Mouse (Mus musculus): ENCODE results near the gene Galm. TPM values are rescaled to one million over a fixed set of nuclear protein-coding genes. Genes with fewer than 3 reads are reported as not detected.
A peak's percentile ranks its signal among the peaks of the same experiment; 100 is the strongest.
"Not testable (repeated sequence)": the region's sequence is repeated elsewhere in the genome, so short reads cannot be mapped to it uniquely, and the experiment has no call there.

Galm gene
- polyA plus RNA-seq, 1 experiment from 2014 or later = 8.6 TPM

DNA sequence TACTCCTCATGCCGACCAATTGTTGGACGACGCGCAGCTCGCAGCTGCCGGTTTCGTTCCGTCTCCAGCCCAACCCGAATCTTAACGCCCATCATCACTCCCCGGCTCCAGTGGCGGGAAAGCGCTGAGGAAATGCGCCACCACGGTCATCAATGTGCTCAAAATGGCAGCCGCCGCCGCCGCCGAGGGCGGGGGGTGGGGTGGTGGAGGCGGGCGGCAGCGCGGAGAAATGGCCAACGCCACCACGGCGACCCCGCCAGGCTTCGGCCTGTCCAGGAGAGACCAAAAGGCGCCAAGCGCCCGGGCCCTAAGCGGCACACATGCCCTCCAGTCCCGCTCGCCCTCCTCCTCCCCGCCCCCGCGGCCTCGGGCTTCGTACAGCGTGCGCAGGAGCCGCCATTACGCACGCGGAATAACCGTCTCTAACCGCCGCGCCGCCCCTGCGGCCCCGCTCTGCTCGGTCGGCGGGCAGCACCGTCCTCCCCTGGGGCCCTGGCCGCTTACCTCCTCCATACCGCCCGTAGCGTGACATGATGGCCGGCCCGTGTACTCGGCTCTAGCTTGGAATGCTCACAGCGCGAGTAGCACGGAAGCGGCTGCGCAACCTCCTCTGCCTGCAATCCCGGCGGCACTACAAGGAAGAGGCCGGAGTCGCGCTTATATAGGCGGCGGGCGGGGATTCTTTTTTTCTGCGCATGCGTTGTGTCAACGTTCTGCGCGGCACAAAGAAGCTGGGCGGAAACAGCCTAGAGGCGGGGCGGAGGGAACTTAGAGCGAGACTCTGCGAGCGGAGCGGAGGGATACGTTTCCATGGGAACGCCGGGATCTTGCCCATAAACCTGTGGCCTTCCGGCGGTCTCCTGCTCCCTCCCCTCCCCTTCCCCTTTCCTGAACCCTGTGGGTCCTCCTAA, 79.7 kb downstream of the Galm start, which contains the start of the genes Srsf7 and Ttc39d:
Gene Srsf7 (minus strand): TSS at position 637 of the 911 bp plus-strand sequence.
Gene Ttc39d (plus strand): TSS at position 790 of the 911 bp plus-strand sequence.
- 0 out of 2 replicates have a peak, but pooled peaks cover 7% of the 10 kb centered on the region for H3K4me1 ChIP-seq

DNA sequence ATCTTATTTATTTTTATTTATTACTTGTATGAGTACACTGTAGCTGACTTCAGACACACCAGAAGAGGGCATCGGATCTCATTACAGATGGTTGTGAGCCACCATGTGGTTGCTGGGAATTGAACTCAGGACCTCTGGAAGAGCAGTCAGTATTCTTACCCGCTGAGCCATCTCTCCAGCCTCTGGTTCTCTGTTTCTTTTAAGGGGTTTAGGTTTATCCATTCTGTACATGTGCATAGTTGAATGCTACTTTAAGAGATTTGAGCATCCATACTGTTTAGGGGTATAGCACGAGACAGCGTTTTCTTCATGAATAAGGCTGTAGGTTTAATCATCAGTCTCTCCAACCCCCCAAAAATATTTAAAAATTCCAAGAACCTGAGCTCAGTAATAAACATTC, 86.7 kb downstream of the Galm start:
- not testable (repeated sequence) for H3K4me1 ChIP-seq; H3K27me3 ChIP-seq (ENCODE audit: insufficient read depth, poor library complexity, severe bottlenecking); DNase-seq (ENCODE audit: low spot score); H3K9me3 ChIP-seq; H3K36me3 ChIP-seq; H3K27ac ChIP-seq; H3K4me3 ChIP-seq
- 89% methylated on average over 4 of the region's 4 CpGs for WGBS

More for the DNA sequence above, 79.7 kb downstream of the Galm start, which contains the start of the genes Srsf7 and Ttc39d:
- peaks cover 39% of the 10 kb centered on the region for H3K36me3 ChIP-seq
- WGBS = under 1% methylated on average over 95 of the region's 95 CpGs
- H3K9me3 ChIP-seq = no peaks in the 10 kb centered on the region
- H3K27me3 ChIP-seq (ENCODE audit: insufficient read depth, poor library complexity, severe bottlenecking) = no peaks in the 10 kb centered on the region
- peak; percentile 99 for DNase-seq (ENCODE audit: low spot score)
- H3K27ac ChIP-seq = peak within 1 kb of the TSS; percentile 100
- H3K4me3 ChIP-seq = peak within 1 kb of the TSS; percentile 97

GRCm38 (mm10) chr17:80220131-80220530, 92.9 kb downstream of the Galm start:
- Histone ChIP-seq H3K27me3 (ENCODE audit: insufficient read depth, poor library complexity, severe bottlenecking) (no peaks in the 10 kb centered on the region), H3K36me3 (no peaks in the 10 kb centered on the region), H3K9me3 (no peaks in the 10 kb centered on the region), H3K27ac (no peak overlapping the region), H3K4me1 (no peaks in the 10 kb centered on the region), H3K4me3 (no peak overlapping the region)
- peak; percentile 31 for DNase-seq (ENCODE audit: low spot score)
- WGBS = 44% methylated on average over 2 of the region's 2 CpGs

- Histone ChIP-seq H3K9me3 (no peaks in the 10 kb centered on the region), H3K4me1 (no peaks in the 10 kb centered on the region), H3K36me3 (no peaks in the 10 kb centered on the region), H3K27me3 (ENCODE audit: insufficient read depth, poor library complexity, severe bottlenecking) (no peaks in the 10 kb centered on the region), H3K4me3 (no peak overlapping the region), H3K27ac (no peak overlapping the region)
- 67% methylated on average over 9 of the region's 9 CpGs for WGBS
- peak; percentile 53 for DNase-seq (ENCODE audit: low spot score)
Measured at GRCm38 (mm10) chr17:80221202-80221601, 93.9 kb downstream of the Galm start.

DNA sequence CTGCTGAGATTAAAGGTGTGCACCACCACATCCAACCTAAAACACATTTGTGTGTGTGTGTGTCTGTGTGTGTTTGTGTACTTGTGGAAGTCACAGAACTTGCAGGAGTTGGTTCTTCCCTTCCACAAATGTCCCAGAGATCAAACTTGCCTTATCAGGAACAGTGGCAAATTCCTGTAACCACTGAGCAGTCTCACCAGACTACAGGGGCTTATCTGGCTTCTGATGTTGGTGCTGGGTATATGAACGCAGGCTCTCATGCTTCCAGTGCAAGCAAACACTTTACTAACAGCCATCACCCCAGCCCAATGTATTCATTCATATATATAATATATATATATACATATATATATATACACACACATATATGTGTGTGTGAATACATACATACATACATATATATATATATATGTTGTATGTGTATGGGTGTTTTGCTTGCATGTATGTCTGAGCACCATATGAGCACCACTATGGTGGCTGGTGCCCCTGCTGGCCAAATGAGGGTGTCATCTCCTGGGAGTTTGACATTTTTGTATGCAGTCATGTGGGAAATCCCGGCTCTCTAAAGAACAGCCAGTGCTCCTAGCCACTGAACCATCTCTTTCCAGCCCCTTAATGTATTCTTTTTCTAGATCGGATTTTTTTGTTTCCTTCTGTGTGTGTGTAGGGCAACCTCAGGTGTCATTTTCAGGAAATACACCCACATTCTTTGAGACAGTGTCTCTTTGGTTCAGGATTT, 94.8 kb downstream of the Galm start:
- no peak overlapping the region for H3K27ac ChIP-seq
- DNase-seq (ENCODE audit: low spot score) = no peak
- H3K9me3 ChIP-seq = no peaks in the 10 kb centered on the region
- no peak overlapping the region for H3K4me3 ChIP-seq
- no peaks in the 10 kb centered on the region for H3K36me3 ChIP-seq
- H3K27me3 ChIP-seq (ENCODE audit: insufficient read depth, poor library complexity, severe bottlenecking) = no peaks in the 10 kb centered on the region
- H3K4me1 ChIP-seq = no peaks in the 10 kb centered on the region
- 60% methylated on average over 3 of the region's 3 CpGs for WGBS

DNA sequence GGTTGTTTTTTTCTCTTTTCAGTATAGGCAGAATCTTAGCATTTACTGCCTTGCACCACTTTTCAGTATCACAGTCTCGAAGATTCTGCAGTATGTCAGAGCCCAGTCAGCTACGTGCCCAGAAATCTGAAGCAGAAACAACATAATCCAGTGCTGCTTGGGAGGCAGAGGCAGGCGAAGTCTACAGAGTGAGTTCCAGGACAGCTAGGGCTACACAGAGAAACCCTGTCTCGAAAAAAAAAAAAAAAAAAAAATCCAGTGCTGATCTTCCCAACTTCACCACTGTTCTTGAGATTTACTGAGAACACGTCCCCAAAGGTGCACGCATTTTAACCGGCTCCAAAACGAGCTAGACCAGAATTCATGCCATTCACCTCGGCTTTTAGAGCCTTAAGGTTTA, 96.6 kb downstream of the Galm start:
- Histone ChIP-seq H3K27ac (peak overlapping the region; percentile 91), H3K4me3 (peak overlapping the region; percentile 70), H3K27me3 (ENCODE audit: insufficient read depth, poor library complexity, severe bottlenecking) (no peaks in the 10 kb centered on the region), H3K4me1 (no peaks in the 10 kb centered on the region), H3K36me3 (peaks cover 10% of the 10 kb centered on the region), H3K9me3 (no peaks in the 10 kb centered on the region)
- 9% methylated on average over 9 of the region's 9 CpGs for WGBS
- no peak for DNase-seq (ENCODE audit: low spot score)

- DNase-seq (ENCODE audit: low spot score) = peak; percentile 96
- Histone ChIP-seq H3K4me3 (peak within 1 kb of the TSS; percentile 70), H3K27ac (peak within 1 kb of the TSS; percentile 91), H3K9me3 (no peaks in the 10 kb centered on the region), H3K27me3 (ENCODE audit: insufficient read depth, poor library complexity, severe bottlenecking) (no peaks in the 10 kb centered on the region), H3K4me1 (no peaks in the 10 kb centered on the region), H3K36me3 (peaks cover 17% of the 10 kb centered on the region)
- under 1% methylated on average over 33 of the region's 33 CpGs for WGBS
Measured at GRCm38 (mm10) chr17:80224326-80225116, 97.2 kb downstream of the Galm start, which contains the start of gene Gemin6. Gene Gemin6, plus strand, starts transcription at chr17:80224441.

DNA sequence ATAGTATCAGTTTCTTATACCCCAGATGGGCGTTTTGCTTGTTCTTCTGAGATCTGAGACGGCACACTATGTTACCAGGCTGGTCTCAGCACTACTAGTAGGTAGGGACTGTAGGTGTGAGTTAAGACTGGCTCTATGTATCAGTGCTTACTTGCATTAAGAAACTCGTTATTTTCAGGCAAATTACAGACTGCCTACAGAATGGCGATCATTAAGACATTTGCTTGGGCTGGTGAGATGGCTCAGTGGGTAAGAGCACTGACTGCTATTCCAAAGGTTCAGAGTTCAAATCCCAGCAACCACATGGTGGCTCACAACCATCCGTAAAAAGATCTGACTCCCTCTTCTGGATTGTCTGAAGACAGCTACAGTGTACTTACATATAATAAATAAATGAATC, 97.9 kb downstream of the Galm start:
- H3K27ac ChIP-seq = peak overlapping the region; percentile 91
- not testable (repeated sequence) for H3K9me3 ChIP-seq; H3K4me1 ChIP-seq; H3K27me3 ChIP-seq (ENCODE audit: insufficient read depth, poor library complexity, severe bottlenecking); DNase-seq (ENCODE audit: low spot score)
- WGBS = 51% methylated on average over 5 of the region's 5 CpGs
- H3K4me3 ChIP-seq = peak overlapping the region; percentile 70
- peaks cover 17% of the 10 kb centered on the region for H3K36me3 ChIP-seq

DNA sequence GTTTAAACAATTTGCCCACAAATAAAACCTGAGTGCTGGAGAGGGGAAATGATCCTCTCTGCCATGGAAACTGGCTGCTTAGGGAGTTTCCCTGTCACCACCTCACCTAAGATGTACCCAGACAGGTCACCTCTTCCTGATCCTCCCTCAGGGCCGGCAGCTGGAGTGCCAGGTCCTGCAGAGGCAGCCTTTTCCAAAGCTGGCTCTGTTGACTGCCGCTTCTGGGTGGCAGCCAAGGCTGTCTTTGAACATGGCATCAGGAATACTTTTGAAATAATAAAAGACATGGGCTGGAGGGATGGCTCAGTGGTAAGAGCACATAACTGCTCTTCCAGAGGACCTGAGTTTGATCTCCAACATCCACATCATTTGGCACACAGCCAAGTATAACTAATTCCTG, 102.1 kb downstream of the Galm start:
- H3K27me3 ChIP-seq (ENCODE audit: insufficient read depth, poor library complexity, severe bottlenecking) = no peaks in the 10 kb centered on the region
- peaks cover 20% of the 10 kb centered on the region for H3K36me3 ChIP-seq
- H3K4me3 ChIP-seq = no peak overlapping the region
- DNase-seq (ENCODE audit: low spot score) = no peak
- H3K4me1 ChIP-seq = no peaks in the 10 kb centered on the region
- no peaks in the 10 kb centered on the region for H3K9me3 ChIP-seq
- 92% methylated on average over 2 of the region's 2 CpGs for whole genome bisulfite sequencing
- H3K27ac ChIP-seq = no peak overlapping the region

GRCm38 (mm10) chr17:80233844-80234243, 106.6 kb downstream of the Galm start:
- no peaks in the 10 kb centered on the region for H3K9me3 ChIP-seq
- H3K27me3 ChIP-seq (ENCODE audit: insufficient read depth, poor library complexity, severe bottlenecking) = no peaks in the 10 kb centered on the region
- 90% methylated on average over 5 of the region's 5 CpGs for WGBS
- H3K4me3 ChIP-seq = no peak overlapping the region
- no peaks in the 10 kb centered on the region for H3K4me1 ChIP-seq
- H3K36me3 ChIP-seq = peaks cover 25% of the 10 kb centered on the region
- no peak overlapping the region for H3K27ac ChIP-seq
- no peak for DNase-seq (ENCODE audit: low spot score)

GRCm38 (mm10) chr17:80234376-80234775, 107.1 kb downstream of the Galm start:
- Histone ChIP-seq H3K27ac (no peak overlapping the region), H3K36me3 (peaks cover 24% of the 10 kb centered on the region), H3K4me3 (no peak overlapping the region), H3K9me3 (no peaks in the 10 kb centered on the region), H3K27me3 (ENCODE audit: insufficient read depth, poor library complexity, severe bottlenecking) (no peaks in the 10 kb centered on the region), H3K4me1 (no peaks in the 10 kb centered on the region)
- 82% methylated on average over 7 of the region's 7 CpGs for WGBS
- DNase-seq (ENCODE audit: low spot score) = no peak

Measured in heart, embryonic 10.5 days (tissue).